In genomic region chr14:76695691-76696355, GRCm38 (mm10) we compare ENCODE assay signal across 11 mouse cellular contexts.
DNase-seq lines count a peak whose midpoint lies in the region; ATAC-seq lines count a peak whose summit lies in the region.
"Had no signal": no experiment of that assay in that cellular context is flagged by ENCODE, and none has a peak within 500 bp of the region (broad histone marks: within the 10 kb centered on the region; RNA-seq: fewer than 3 reads in every experiment).

No protein-coding gene starts in this region.

- H3K27ac ChIP-seq in kidney, embryonic 15.5 days: peak overlapping the region; percentile 91
- peak overlapping the region; percentile 58 for H3K27ac ChIP-seq in intestine, embryonic 16.5 days (ENCODE audit: low read length)

- no peaks in the 10 kb centered on the region for H3K9me3 ChIP-seq in kidney, embryonic 15.5 days (replicated peaks)
- no peaks in the 10 kb centered on the region for H3K9me3 ChIP-seq in intestine, embryonic 16.5 days (ENCODE audit: control insufficient read depth, low read length)

- H3K36me3 ChIP-seq in kidney, embryonic 15.5 days: no peaks in the 10 kb centered on the region
- H3K36me3 ChIP-seq in intestine, embryonic 16.5 days (ENCODE audit: control insufficient read depth, insufficient read depth, low read length): no peaks in the 10 kb centered on the region
- H3K36me3 ChIP-seq: G1E had no signal

- 0 out of 2 replicates have a peak, but pooled peaks have one; percentile 7 for ATAC-seq in kidney, embryonic 15.5 days (replicated peaks; ENCODE audit: low FRiP score)
- peak; percentile 14; the same call in 1 of the 2 replicates for ATAC-seq in intestine, embryonic 16.5 days
- ATAC-seq in megakaryocyte progenitor cell, adult 5-6 weeks (replicated peaks; ENCODE audit: poor library complexity): 0 out of 2 replicates have a peak, but pooled peaks have one; percentile 20

- H3K9ac ChIP-seq in kidney, embryonic 15.5 days: no peak overlapping the region
- H3K9ac ChIP-seq in intestine, embryonic 16.5 days (ENCODE audit: low read depth, low read length): no peak overlapping the region

- H3K27me3 ChIP-seq in kidney, embryonic 15.5 days: no peaks in the 10 kb centered on the region
- no peaks in the 10 kb centered on the region for H3K27me3 ChIP-seq in intestine, embryonic 16.5 days (replicated peaks; ENCODE audit: control insufficient read depth, insufficient read depth, low read length)

- H3K4me1 ChIP-seq in kidney, embryonic 15.5 days: peaks cover 68% of the 10 kb centered on the region
- H3K4me1 ChIP-seq in intestine, embryonic 16.5 days (ENCODE audit: control insufficient read depth, insufficient read depth, low read length): peaks cover 35% of the 10 kb centered on the region

- peak overlapping the region; percentile 17; the same call in 1 of the 2 replicates for H3K4me2 ChIP-seq in kidney, embryonic 15.5 days
- H3K4me2 ChIP-seq in intestine, embryonic 16.5 days (ENCODE audit: low read depth, low read length): no peak overlapping the region; the same call in 1 of the 2 replicates

- no peak for DNase-seq in kidney, postnatal 14 days
- peak; percentile 75 for DNase-seq in MEL-GATA-1-ER (ENCODE audit: extremely low read depth, low read depth)
- no peak for DNase-seq in gastrocnemius, postnatal 4 days (ENCODE audit: low spot score in 2 of 2)
- DNase-seq in urinary bladder, postnatal 36 days (ENCODE audit: low spot score in 2 of 2): no peak
- DNase-seq: cerebellum, postnatal 25 days; gastrocnemius, postnatal 10 days; right cerebral cortex, postnatal 4 days had no signal

- H3K4me3 ChIP-seq in kidney, embryonic 15.5 days (replicated peaks): no peak overlapping the region
- no peak overlapping the region for H3K4me3 ChIP-seq in intestine, embryonic 16.5 days (ENCODE audit: low read length)

- WGBS in kidney, embryonic 15.5 days: 33% methylated on average over 18 of the region's 18 CpGs
- 33% methylated on average over 17 of the region's 18 CpGs for WGBS in intestine, embryonic 16.5 days
